Mouse (Mus musculus): ENCODE measurements at regions not wholly inside any gene's neighbourhood (a gene's known extent, or its start where the extent isn't known, plus 50 kb on each side); places are given as distances from the start of the nearest gene placed in this dataset.

DNA sequence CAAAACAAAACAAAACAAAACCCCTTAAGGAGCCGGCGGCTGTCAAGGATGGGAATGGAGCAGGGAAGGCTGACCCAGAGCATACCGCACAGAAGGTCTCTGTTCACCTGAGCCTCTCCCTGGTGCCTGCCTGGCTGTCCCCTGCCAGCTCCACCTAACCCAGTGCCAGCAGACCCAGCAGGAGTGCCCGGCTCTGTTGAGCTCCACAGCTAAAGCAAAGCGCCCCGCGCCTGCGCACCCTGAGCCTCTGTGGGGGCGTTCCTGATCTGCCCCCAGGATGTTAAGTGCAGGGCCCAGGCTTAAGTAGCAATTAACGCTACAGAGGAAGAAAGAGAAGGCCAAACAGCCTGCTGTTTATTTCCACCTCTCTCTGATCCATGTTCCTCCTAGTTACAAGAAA lies 111.5 kb downstream of the Mrm1 start:
- TF ChIP-seq POLR2A (IDR thresholded peaks at IDR 0.05; ENCODE audit: extremely low read depth, insufficient read depth, low read length) = no peak
- no peak for TF ChIP-seq CTCF (IDR thresholded peaks at IDR 0.05; ENCODE audit: extremely low read depth, insufficient read depth, low read length)
